Mouse (Mus musculus) ES-Bruce4 (cell line): ENCODE measurements at regions not wholly inside any gene's neighbourhood (a gene's known extent, or its start where the extent isn't known, plus 50 kb on each side); places are given as distances from the start of the nearest gene placed in this dataset.

Source experiments
- CTCF ChIP-seq: IDR thresholded peaks from one replicate; pipeline ENCODE4 v1.8.1; 2011; ENCODE audit warnings: low read depth, low read length
- POLR2A ChIP-seq: IDR thresholded peaks from one replicate; pipeline ENCODE4 v1.8.1; 2011; ENCODE audit warnings: low read length; ENCODE audit not compliant: insufficient read depth

- TF ChIP-seq CTCF: no peak
- TF ChIP-seq POLR2A: no peak
These were observed 268.5 kb upstream of the Atp2b1 start for GRCm38 (mm10) chr10:98645681-98646122.
